Mouse (Mus musculus): Measurements from ENCODE around the gene Limch1. TPM values are rescaled to one million over a fixed set of nuclear protein-coding genes. Genes with fewer than 3 reads are reported as not detected.

Limch1 gene
- polyA plus RNA-seq, 1 experiment from 2014 or later: 6.1 TPM

DNA sequence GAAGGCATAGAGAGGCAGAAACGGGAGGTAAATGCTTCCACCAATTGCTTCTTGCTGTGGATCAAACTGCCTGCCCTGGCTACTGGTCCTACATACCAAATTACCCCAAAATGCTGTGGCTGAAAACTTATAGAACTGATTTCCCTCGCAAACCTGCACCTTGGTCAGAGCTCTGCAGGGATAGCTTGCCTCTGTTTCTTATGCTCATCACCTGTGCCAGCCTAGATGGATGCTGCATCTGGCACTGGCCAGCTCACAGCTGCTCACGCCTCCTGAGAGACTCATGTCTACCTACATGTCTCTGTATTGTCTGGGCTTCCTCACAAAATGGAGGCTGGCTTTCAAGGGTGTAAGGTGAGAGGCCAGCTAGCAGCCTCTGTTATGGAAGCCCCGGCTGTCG lies 83.9 kb downstream of the Limch1 start:
- no peaks in the 10 kb centered on the region for H3K4me1 ChIP-seq (replicated peaks; ENCODE audit: control insufficient read depth, insufficient read depth)
- no peak for DNase-seq (ENCODE audit: low spot score)
- WGBS: 73% methylated on average over 5 of the region's 5 CpGs
- ATAC-seq (ENCODE audit: low FRiP score, low TSS enrichment): no peak
- no peaks in the 10 kb centered on the region for H3K9me3 ChIP-seq (ENCODE audit: control insufficient read depth, low read length)
- H3K27ac ChIP-seq (replicated peaks): no peak overlapping the region
- no peaks in the 10 kb centered on the region for H3K27me3 ChIP-seq (ENCODE audit: control insufficient read depth, insufficient read depth, low read length)
- no peak overlapping the region for H3K9ac ChIP-seq (ENCODE audit: low read length)
- H3K4me2 ChIP-seq (replicated peaks; ENCODE audit: low read depth): no peak overlapping the region
- H3K4me3 ChIP-seq (ENCODE audit: low read depth, low read length): no peak overlapping the region
- no peak for TF ChIP-seq EP300 (optimal IDR thresholded peaks at IDR 0.05)
- no peak for TF ChIP-seq CTCF (IDR thresholded peaks at IDR 0.05; ENCODE audit: low read depth)
- H3K36me3 ChIP-seq (ENCODE audit: control insufficient read depth, insufficient read depth, low read length): no peaks in the 10 kb centered on the region

DNA sequence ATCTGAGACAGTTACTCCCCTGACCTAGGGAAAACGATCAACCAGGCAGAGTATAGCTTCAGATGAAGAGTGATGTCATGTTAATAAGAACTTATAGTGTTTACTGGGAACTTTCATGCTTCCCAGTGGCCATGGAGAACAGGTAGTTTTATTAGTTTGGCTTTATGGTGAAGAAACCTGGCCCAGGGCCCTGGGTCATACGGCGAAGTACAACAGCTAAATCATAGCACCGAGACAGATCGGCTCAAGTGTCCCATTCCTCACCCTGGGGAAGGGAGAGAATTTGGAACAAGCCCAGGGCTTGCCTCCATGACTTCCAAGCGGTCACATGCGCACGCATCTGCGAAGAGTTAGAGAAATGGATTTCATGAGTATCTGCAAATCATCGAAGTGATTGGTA lies 84.6 kb downstream of the Limch1 start:
- no peak for ATAC-seq (ENCODE audit: low FRiP score, low TSS enrichment)
- no peak for TF ChIP-seq EP300 (optimal IDR thresholded peaks at IDR 0.05)
- no peak for TF ChIP-seq CTCF (IDR thresholded peaks at IDR 0.05; ENCODE audit: low read depth)
- Histone ChIP-seq H3K4me2 (replicated peaks; ENCODE audit: low read depth) (no peak overlapping the region), H3K27me3 (ENCODE audit: control insufficient read depth, insufficient read depth, low read length) (no peaks in the 10 kb centered on the region), H3K9ac (ENCODE audit: low read length) (no peak overlapping the region), H3K4me1 (replicated peaks; ENCODE audit: control insufficient read depth, insufficient read depth) (no peaks in the 10 kb centered on the region), H3K27ac (replicated peaks) (no peak overlapping the region), H3K4me3 (ENCODE audit: low read depth, low read length) (no peak overlapping the region), H3K9me3 (ENCODE audit: control insufficient read depth, low read length) (no peaks in the 10 kb centered on the region), H3K36me3 (ENCODE audit: control insufficient read depth, insufficient read depth, low read length) (no peaks in the 10 kb centered on the region)
- WGBS: 82% methylated on average over 10 of the region's 10 CpGs
- DNase-seq (ENCODE audit: low spot score): no peak

DNA sequence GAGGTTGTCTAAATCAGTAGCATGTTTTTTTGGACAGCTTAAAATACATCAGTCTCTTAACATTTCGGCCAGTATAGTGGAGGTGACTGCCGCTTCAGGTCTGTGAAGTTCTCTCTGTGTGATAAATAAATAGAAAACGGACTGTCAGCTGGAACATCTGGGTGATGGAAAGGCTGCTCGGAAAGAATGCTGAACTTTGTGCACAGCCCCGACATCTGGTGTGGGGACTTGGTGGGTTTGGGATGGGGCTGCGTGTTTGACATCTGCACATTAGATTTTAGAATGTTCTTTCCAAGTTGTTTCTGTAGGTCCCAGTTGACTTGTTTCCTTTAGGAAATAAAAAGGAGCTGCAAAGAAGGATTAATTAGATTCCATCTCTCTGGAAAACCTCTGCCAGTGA lies 89.1 kb downstream of the Limch1 start:
- no peaks in the 10 kb centered on the region for H3K4me1 ChIP-seq (replicated peaks; ENCODE audit: control insufficient read depth, insufficient read depth)
- H3K27ac ChIP-seq (replicated peaks): no peak overlapping the region
- H3K36me3 ChIP-seq (ENCODE audit: control insufficient read depth, insufficient read depth, low read length): no peaks in the 10 kb centered on the region
- DNase-seq (ENCODE audit: low spot score): no peak
- no peaks in the 10 kb centered on the region for H3K27me3 ChIP-seq (ENCODE audit: control insufficient read depth, insufficient read depth, low read length)
- H3K9ac ChIP-seq (ENCODE audit: low read length): no peak overlapping the region
- no peak overlapping the region for H3K4me2 ChIP-seq (replicated peaks; ENCODE audit: low read depth)
- no peak for ATAC-seq (ENCODE audit: low FRiP score, low TSS enrichment)
- no peak overlapping the region for H3K4me3 ChIP-seq (ENCODE audit: low read depth, low read length)
- H3K9me3 ChIP-seq (ENCODE audit: control insufficient read depth, low read length): no peaks in the 10 kb centered on the region
- WGBS: 30% methylated on average over 6 of the region's 6 CpGs
- TF ChIP-seq CTCF (IDR thresholded peaks at IDR 0.05; ENCODE audit: low read depth) (no peak), EP300 (optimal IDR thresholded peaks at IDR 0.05) (no peak)

DNA sequence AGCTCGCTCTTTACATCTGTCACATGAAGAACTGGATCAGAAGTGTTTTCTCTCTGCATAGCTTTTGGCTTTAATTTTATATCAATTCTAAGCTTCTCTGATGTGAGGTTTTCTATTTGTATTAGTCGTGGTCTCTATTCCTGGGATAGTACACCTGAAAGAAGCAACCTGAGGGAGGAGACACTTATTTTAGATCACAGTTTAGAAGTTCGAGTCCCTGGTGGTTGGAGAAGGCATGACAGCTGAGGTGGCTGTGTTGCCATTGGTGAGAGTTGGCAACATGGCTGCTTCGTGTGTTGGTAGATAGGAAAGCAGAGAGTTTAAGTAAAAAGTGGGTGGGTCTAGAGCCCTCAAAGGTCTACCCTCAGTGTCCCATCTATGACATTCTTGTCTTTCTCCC lies 91.3 kb downstream of the Limch1 start:
- Histone ChIP-seq H3K27me3 (ENCODE audit: control insufficient read depth, insufficient read depth, low read length) (no peaks in the 10 kb centered on the region), H3K4me1 (replicated peaks; ENCODE audit: control insufficient read depth, insufficient read depth) (no peaks in the 10 kb centered on the region), H3K9me3 (ENCODE audit: control insufficient read depth, low read length) (no peaks in the 10 kb centered on the region), H3K36me3 (ENCODE audit: control insufficient read depth, insufficient read depth, low read length) (no peaks in the 10 kb centered on the region), H3K4me3 (ENCODE audit: low read depth, low read length) (no peak overlapping the region), H3K9ac (ENCODE audit: low read length) (no peak overlapping the region), H3K27ac (replicated peaks) (no peak overlapping the region), H3K4me2 (replicated peaks; ENCODE audit: low read depth) (no peak overlapping the region)
- WGBS: 82% methylated on average over 4 of the region's 4 CpGs
- TF ChIP-seq CTCF (IDR thresholded peaks at IDR 0.05; ENCODE audit: low read depth): no peak; the same call in 1 of the 2 replicates
- TF ChIP-seq EP300 (optimal IDR thresholded peaks at IDR 0.05): no peak
- ATAC-seq (ENCODE audit: low FRiP score, low TSS enrichment) (no peak), DNase-seq (ENCODE audit: low spot score) (no peak)

DNA sequence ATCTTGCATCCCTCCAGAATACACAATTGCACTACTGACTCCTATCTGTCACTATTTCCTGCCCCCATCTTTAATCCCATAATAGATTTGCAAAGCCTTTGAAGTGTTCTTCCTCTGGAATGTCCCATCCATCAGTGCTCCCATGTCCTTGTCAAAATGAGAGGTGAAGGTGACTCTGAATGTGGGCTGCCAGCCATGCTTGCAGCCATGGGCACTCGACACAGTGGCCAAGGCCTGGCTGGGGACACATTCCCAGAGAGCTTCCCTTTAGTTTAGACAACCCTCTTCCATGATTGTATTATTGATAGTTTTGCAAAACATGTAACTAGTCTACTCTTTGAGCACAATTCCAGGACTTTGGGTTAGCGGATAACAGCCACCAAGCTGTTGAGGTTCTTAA lies 96.3 kb downstream of the Limch1 start:
- Histone ChIP-seq H3K27me3 (ENCODE audit: control insufficient read depth, insufficient read depth, low read length) (no peaks in the 10 kb centered on the region), H3K9ac (ENCODE audit: low read length) (no peak overlapping the region), H3K36me3 (ENCODE audit: control insufficient read depth, insufficient read depth, low read length) (no peaks in the 10 kb centered on the region), H3K27ac (replicated peaks) (no peak overlapping the region), H3K4me2 (replicated peaks; ENCODE audit: low read depth) (no peak overlapping the region), H3K4me1 (replicated peaks; ENCODE audit: control insufficient read depth, insufficient read depth) (no peaks in the 10 kb centered on the region), H3K9me3 (ENCODE audit: control insufficient read depth, low read length) (no peaks in the 10 kb centered on the region), H3K4me3 (ENCODE audit: low read depth, low read length) (no peak overlapping the region)
- 92% methylated on average over 2 of the region's 2 CpGs for WGBS
- DNase-seq (ENCODE audit: low spot score) (no peak), ATAC-seq (ENCODE audit: low FRiP score, low TSS enrichment) (no peak)
- TF ChIP-seq CTCF (IDR thresholded peaks at IDR 0.05; ENCODE audit: low read depth): no peak
- no peak for TF ChIP-seq EP300 (optimal IDR thresholded peaks at IDR 0.05)

DNA sequence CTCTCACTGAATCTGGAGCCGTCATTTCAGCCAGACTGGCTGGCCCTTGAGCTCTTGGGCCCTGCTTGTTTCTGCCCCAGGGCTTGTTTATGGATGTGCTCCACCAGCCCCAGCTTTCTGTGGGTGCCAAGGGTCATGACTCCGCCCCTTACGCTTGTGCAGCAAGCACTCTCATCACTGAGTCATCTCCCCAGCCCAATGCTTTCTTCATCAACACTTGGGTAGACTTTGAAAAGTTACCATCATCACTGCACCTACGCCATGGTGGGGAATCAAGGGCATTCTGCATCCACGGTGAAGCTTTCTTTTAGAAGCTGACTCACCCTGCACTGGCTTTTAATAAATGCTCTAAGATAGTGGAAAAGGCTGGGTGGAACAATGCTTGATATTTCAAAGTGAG lies 97.1 kb downstream of the Limch1 start:
- Histone ChIP-seq H3K36me3 (ENCODE audit: control insufficient read depth, insufficient read depth, low read length) (no peaks in the 10 kb centered on the region), H3K4me1 (replicated peaks; ENCODE audit: control insufficient read depth, insufficient read depth) (no peaks in the 10 kb centered on the region), H3K4me3 (ENCODE audit: low read depth, low read length) (no peak overlapping the region), H3K9me3 (ENCODE audit: control insufficient read depth, low read length) (no peaks in the 10 kb centered on the region), H3K4me2 (replicated peaks; ENCODE audit: low read depth) (no peak overlapping the region), H3K9ac (ENCODE audit: low read length) (no peak overlapping the region), H3K27ac (replicated peaks) (no peak overlapping the region), H3K27me3 (ENCODE audit: control insufficient read depth, insufficient read depth, low read length) (no peaks in the 10 kb centered on the region)
- WGBS: 91% methylated on average over 5 of the region's 5 CpGs
- ATAC-seq (ENCODE audit: low FRiP score, low TSS enrichment) (no peak), DNase-seq (ENCODE audit: low spot score) (no peak)
- TF ChIP-seq CTCF (IDR thresholded peaks at IDR 0.05; ENCODE audit: low read depth): no peak
- no peak for TF ChIP-seq EP300 (optimal IDR thresholded peaks at IDR 0.05)

Data from stomach, postnatal 0 days (tissue).